Mouse (Mus musculus): ENCODE measurements around the gene Ifna11.

The Ifna11 gene

DNA sequence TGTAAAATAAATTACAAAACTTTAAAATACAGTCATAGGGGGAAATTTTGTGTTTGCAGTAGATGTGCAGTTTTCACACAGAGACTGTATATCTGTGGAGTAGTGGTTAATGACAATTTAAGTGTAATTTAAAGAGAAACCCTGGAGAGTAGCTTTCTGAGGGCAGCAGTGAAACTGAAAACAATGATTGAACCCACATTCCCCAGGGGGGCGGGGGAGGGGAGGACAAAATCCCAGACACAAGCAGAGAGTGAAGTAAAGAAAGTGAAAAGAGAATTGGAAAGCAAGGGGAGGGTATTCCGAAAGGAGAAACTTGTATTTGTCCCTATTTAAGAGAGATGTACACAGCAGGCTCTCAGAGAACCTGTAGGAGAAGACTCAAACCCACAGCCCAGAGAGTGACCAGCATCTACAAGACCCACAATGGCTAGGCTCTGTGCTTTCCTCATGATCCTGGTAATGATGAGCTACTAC lies 21.7 kb downstream of the Ifna11 start, which contains the start of gene Ifna4:
Gene Ifna4 (plus strand): TSS at position 424 of the 474 bp plus-strand sequence.
- no peak for DNase-seq

DNA sequence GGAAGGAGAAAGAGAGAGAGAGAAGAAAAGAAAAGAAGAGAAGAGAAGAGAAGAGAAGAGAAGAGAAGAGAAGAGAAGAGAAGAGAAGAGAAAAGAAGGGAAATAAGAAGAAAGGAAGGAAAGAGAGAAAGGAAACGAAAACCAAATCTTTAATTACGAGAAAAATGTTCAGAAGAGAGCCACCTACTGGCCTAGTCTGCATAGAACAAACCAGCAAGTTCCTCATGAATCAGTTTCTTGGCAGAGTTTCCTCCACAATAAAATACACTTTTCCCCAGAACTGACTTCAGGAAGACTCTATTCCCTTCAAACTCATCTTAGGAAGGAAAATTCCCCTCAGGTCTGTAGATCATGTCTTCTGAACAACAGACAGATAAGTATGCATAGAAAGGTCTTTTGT lies 25.6 kb downstream of the Ifna11 start:
- no peak for DNase-seq

DNA sequence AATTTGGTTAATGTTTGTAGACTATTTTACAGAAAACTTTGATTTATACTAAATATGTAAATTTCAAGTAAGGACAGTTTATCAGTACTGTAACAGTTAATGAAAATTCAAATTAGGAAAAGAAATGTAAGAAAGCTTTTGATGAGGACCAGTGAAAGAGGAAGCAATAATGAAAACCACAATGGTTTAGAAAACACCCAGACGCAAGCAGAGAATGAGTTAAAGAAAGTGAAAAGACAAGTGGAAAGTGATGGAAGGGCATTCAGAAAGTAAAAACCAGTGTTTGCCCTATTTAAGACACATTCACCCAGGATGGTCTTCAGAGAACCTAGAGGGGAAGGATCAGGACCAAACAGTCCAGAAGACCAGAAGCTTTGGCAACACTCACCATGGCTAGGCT lies 29.9 kb downstream of the Ifna11 start, which contains the start of gene Ifna1:
Gene Ifna1 (plus strand): TSS at position 390 of the 400 bp plus-strand sequence.
- no peak for DNase-seq

DNA sequence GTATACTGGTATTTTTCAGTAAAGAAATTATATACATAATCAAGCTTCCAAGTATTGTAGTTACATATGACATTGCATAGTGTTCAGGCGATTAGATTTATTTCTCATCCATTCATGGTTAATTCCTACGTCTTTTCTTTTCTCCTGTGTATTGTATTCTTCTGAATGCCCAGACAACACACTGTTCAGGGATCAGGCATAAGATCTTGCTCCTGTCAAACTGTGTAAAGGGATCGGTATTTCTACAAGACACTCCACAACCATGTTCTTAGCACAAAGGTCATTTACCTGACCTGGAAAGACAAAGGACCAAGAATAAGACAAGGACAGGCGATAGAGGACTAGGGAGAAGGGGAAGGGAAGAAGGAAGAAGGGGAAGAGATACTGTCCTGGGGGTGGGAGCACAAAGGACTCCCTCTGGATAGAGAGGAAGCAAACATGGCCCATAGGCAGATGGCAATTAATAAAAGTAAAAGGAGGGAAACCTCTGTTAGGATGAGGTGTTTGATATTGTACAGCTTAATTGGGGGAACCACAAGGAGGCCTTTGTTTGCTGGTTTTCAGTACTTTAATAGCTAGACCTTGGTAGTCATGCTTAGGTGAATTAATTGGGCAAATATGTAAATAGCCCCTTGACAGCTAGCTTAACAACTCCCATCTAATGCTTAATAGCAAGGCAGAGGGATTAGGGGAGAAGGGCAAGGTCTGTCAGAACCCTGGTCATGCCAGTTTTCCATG lies 31.4 kb downstream of the Ifna11 start:
- no peak for DNase-seq

DNA sequence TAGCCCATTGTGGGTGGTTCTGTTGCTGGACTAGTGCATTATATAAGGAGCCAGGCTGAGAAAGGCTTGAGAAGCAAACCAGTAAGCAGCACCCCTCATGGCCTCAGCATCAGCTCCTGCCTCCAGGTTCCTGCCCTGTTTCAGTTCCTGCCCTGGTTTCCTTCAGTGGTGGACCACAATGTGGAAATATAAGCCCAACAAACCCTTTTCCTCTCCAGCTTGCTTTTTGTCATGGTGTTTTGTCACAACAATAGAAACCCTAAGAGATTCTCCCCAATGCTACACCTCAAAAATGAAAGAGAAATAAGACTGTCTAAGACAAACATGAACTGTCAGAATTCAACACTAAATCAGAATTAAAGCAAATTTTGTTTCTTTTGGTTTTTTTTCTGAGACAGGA lies 39.5 kb downstream of the Ifna11 start:
- DNase-seq, result no peak

DNA sequence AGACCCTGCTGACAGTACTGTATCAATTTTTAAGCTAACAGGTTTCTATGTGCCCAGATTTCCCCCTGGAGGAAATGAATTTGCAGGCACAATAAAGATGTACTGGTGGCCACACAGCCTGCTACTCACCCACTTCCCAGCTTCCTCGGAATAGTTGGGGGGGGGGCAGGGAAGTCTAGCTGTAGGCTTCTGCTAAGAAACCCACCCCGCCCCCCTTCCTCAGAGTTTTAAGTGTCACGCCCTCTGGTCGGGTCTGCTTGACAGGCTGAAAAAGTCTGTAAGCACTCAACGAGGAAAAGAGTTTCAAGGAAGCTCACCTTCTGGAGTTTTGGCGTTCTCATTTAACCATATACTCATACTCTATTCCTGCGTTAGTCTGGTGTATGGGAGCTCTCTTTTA lies 43.5 kb downstream of the Ifna11 start:
- no peak for DNase-seq

DNA sequence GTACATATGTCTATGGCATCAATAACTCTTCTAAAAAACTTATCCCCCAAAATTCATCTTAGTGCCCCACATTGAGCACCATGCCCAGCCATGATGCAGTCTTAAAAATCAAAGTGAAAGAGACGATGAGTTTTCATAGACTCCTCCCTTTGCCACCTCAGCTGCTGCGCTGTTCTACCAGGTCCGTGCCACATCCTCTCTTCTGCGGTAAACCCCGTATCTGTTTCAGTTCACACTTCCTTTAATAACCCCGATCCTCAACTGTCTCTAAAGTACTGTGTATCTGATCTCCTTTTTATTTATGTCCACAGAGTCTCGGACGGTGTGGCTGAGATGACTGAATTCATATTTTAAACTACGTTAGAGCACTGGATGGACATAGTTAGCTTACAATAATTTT lies 44.8 kb downstream of the Ifna11 start:
- DNase-seq, result peak; percentile 38 to 47

DNA sequence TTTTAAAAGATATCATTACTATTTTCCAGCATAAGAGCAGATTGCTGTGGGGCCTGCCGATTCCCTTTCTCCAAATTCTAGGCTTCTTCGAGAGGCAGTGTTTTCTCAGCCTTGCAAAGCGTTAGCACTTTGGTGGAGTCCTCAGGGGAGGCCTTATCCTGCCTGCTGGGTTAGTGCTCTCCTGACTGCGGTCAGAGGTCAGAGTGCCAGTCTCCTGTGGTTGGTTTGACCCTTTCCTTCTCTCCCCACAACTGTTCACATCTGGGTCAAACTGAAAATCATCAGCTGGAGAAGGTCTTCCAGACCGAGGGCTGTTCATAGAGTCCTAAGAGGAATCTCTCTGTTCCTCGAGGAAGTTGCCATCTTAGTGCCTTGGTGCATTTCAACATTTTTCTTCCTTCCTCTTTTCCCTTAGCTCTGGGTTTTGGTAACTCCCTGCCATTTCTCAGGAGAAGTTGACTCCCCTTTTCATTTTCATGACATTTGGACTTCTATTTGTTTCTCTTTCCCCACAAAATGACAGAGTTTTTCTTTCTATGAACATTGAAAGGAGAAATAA lies 45.3 kb downstream of the Ifna11 start:
- peak in 1 of 2 experiments; percentile 16 for DNase-seq

DNA sequence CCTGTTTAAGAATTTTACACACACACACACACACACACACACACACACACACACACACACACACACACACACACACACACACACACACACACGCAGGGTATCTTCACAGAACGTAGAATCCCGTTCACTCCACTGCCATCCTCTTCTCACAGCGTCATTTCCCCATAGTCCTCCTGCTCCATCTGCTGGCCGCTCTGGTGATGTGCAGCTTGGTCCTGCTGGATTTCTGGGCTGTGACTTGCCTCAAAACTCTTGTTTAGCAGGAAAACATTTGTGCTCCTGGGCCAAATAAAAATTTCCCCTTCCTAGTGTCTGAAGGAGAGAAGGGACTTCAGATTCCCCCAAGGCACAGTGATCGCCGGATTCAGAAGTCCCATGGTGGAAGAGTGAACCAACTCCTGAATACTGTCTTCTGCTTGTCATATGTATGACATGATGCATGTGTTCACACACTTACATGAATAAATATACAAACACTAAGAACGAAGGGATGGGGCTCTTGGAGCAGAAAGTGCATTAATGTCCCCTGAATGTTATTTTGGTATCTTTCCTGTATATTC lies 47.7 kb downstream of the Ifna11 start:
- DNase-seq, result peak; percentile 62 to 83

DNA sequence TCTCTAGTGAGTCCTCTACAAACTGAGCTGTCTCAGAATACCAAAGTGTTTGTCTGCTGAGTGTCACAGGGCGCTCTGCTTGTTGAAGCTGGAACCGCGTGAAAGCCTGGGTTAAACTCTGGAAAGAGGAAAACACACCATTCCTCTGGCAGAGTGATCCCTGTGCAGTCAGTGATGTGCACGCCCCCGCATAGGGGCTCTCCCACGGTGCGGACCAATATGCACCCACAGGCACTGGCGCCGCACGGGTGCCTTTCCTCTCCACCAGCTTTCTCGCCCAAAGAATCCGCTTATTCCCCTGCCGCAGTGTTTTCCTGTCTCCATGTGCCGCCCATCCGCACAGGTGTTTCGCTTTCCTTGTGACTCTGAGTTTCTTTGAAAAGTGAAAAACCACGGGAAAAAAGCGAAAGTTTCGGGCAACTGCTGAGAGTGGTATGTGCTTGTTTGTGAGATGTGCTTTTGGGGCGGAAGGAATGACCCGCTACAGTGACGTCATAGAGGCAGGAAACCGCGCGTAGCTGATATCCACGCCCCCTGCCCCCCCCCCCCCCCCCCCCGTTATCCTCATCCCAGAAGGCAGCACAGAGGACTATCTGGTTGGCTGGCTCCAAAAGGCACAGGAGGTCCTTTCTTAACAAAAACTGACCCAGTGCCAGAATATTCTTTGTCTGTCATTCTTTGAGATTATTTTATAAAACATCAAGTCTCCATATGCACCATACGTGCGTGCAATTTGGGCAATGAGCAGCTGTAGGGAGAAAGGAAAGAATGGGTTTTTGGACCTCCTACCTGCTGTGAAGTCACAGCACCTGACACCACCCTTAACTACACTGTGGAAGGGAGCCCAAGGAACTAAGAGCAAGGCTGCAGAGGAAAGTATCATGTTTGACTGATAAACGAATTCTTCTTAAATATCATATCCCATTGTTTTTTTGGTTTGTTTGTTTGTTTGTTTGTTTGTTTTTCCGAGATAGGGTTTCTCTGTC lies 48.5 kb downstream of the Ifna11 start:
- peak; percentile 22 to 43 for DNase-seq

All from spleen, adult 18-20 months (tissue).